Mouse (Mus musculus) lung, postnatal 0 days (tissue): Measurements from ENCODE around the gene Rab11fip4. TPM values are rescaled to one million over a fixed set of nuclear protein-coding genes. Genes with fewer than 3 reads are reported as not detected.

Source experiments
- ATAC-seq: fragments of 200-750 bp; cut with Nextera tagmentation; 2 replicates; pipeline ENCODE4 v1.8.0; 2017; ENCODE audit warnings: moderate library complexity
- DNase-seq: peaks from one replicate; pipeline ENCODE4 v3.0.0-alpha.2; 2016; ENCODE audit warnings: low spot score
- H3K27ac ChIP-seq: fragments of 300-500 bp; sonication (generic); 2 replicates; pipeline ENCODE4 v1.5.1; 2014; ENCODE audit warnings: antibody characterized with exemption, mild to moderate bottlenecking, low read length, mixed read lengths
- H3K27me3 ChIP-seq: fragments of 300-500 bp; sonication (generic); replicated peaks from 2 replicates; pipeline ENCODE4 v1.6.1; 2014; ENCODE audit warnings: low read length, mixed read lengths; ENCODE audit not compliant: insufficient read depth
- H3K36me3 ChIP-seq: fragments of 300-500 bp; sonication (generic); 2 replicates; pipeline ENCODE4 v1.6.1; 2014; ENCODE audit warnings: low read length, mixed read lengths; ENCODE audit not compliant: insufficient read depth
- H3K4me1 ChIP-seq: fragments of 300-500 bp; sonication (generic); 2 replicates; pipeline ENCODE4 v1.6.1; 2014; ENCODE audit warnings: antibody characterized with exemption, low read depth, low read length, mixed read lengths; ENCODE audit not compliant: insufficient read depth
- H3K4me2 ChIP-seq: fragments of 300-500 bp; sonication (generic); replicated peaks from 2 replicates; pipeline ENCODE4 v1.6.1; 2014; ENCODE audit warnings: low read depth, mild to moderate bottlenecking, low read length, moderate library complexity, mixed read lengths
- H3K4me3 ChIP-seq: fragments of 300-500 bp; sonication (generic); 2 replicates; pipeline ENCODE4 v1.5.1; 2014; ENCODE audit warnings: low read depth, low read length
- H3K9ac ChIP-seq: fragments of 300-500 bp; sonication (generic); replicated peaks from 2 replicates; pipeline ENCODE4 v1.6.1; 2014; ENCODE audit warnings: low read depth, mild to moderate bottlenecking
- H3K9me3 ChIP-seq: fragments of 300-500 bp; sonication (generic); 2 replicates; pipeline ENCODE4 v1.6.1; 2016; ENCODE audit warnings: low read length, mixed read lengths
- CTCF ChIP-seq: IDR thresholded peaks from 2 replicates; pipeline ENCODE4 v1.5.1; 2016; ENCODE audit warnings: antibody characterized with exemption, mild to moderate bottlenecking
- EP300 ChIP-seq: IDR thresholded peaks from 2 replicates; pipeline ENCODE4 v1.6.1; 2016; ENCODE audit warnings: antibody characterized with exemption, mild to moderate bottlenecking, control low read depth
- whole genome bisulfite sequencing: fragments of 180-500 bp; shearing (Covaris S2); extraction: QIAGEN DNeasy Blood & Tissue Kit; methylation state at CpG from one replicate; pipeline ENCODE4 v1.1.7; 2014; 5-methylcytosine and 5-hydroxymethylcytosine counted together
- polyA plus RNA-seq: library from polyadenylated mRNA; unstranded; fragments of >200 nt; fragmentation: Nextera tagmentation; extraction: Ambion mirVana; gene quantifications from 2 replicates; pipeline ENCODE4 v1.2.1, GENCODE M21; 2015

Rab11fip4 gene
- polyA plus RNA-seq, 1 experiment from 2014 or later: 0.74 TPM

DNA sequence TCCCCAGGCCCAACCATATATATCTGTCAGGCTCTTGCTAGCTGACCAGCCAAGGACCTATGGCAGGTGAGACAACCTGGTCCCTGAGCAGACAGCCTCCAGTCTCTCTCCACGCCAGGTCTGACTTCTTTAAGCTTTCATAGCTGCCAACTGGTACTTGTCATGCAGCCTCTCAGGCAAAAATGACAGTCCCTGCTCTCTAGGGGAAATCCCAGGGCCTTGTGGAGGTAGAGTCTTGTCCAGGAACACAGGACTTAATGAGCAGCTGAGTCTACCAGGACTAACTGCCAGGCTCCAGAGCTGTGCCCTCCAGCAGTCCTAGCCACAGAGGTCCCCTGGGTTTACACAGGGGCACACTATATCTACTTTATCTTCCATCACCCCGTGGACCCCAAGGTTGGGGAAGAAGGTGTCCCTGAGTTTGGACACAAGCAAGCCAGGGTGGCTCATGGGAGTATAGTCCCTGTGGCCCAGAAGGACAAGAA lies 85.5 kb downstream of the Rab11fip4 start:
- ATAC-seq (no peak), DNase-seq (no peak)
- Histone ChIP-seq H3K4me1 (peaks cover 3% of the 10 kb centered on the region; the same call in 1 of the 2 replicates), H3K27ac (no peak overlapping the region), H3K4me2 (no peak overlapping the region), H3K4me3 (no peak overlapping the region), H3K27me3 (no peaks in the 10 kb centered on the region), H3K36me3 (no peaks in the 10 kb centered on the region), H3K9me3 (no peaks in the 10 kb centered on the region), H3K9ac (no peak overlapping the region)
- 74% methylated on average over 2 of the region's 2 CpGs for WGBS
- TF ChIP-seq EP300 (no peak), CTCF (no peak)

DNA sequence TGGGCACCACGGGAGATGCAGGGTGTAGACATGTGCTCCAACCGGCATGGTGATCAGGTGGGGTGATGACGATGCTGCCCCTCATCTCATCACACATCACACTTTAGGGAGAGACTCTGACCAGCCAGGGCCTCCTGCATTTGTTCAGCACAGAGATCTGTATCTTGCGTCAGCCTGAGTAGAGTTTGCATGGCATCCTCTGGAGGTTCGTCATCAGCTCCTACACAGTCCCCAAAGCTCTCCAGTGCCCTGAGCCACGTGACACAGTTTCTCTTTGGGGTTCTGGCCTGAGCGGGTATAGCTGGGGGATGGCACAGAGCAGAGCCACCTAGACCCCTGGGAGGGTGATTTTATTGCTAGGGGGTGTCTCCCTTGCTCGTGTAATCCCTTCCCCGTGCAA lies 86.4 kb downstream of the Rab11fip4 start:
- Histone ChIP-seq H3K27me3 (no peaks in the 10 kb centered on the region), H3K4me2 (no peak overlapping the region), H3K4me1 (peaks cover 3% of the 10 kb centered on the region; the same call in 1 of the 2 replicates), H3K27ac (no peak overlapping the region), H3K4me3 (no peak overlapping the region), H3K36me3 (no peaks in the 10 kb centered on the region), H3K9me3 (no peaks in the 10 kb centered on the region), H3K9ac (no peak overlapping the region)
- TF ChIP-seq EP300: no peak
- no peak for TF ChIP-seq CTCF
- 82% methylated on average over 9 of the region's 9 CpGs for WGBS
- ATAC-seq: no peak
- DNase-seq: no peak

DNA sequence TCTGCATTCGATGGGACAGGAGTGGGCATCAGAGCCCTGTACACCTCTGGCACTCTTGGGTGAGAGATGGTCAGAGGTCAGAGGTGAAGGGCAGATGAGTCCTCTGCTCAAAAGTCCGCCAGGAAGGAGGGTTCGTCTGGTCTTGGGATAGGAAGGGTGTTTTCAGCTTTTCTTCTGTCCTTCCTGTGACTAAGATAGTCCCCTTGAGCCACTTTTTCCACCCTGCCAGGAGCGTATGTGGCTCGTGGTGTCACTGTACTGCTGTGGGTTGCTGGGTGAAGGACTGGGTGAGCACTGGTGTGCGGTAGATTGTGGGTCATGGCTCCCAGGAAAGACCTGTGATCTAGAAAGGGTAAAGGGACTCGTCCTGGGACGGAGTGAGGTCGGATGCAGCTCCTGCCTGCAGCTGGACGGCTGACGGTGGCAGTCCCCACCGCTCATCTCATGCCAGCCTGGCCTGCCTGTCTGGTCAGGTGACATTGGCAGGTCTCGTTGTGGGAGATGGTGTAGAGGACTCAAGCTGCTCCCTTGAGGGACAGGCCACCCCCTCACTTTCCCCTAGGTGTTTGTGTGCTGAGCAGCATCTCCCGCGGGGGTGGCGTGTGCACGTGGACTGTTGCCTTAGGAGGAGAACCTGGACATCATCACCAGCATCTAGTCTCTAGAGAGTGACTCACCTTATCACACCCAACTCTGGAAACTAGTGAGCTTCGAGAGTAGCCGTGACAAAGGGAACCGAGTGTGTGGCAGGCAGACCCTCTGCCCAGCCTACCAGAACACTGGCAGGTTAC lies 87.5 kb downstream of the Rab11fip4 start:
- ATAC-seq: no peak
- Histone ChIP-seq H3K4me1 (peaks cover 2% of the 10 kb centered on the region; the same call in 1 of the 2 replicates), H3K36me3 (no peaks in the 10 kb centered on the region), H3K9ac (no peak overlapping the region), H3K4me3 (no peak overlapping the region), H3K4me2 (no peak overlapping the region), H3K9me3 (no peaks in the 10 kb centered on the region), H3K27ac (no peak overlapping the region), H3K27me3 (no peaks in the 10 kb centered on the region)
- no peak for DNase-seq
- 83% methylated on average over 20 of the region's 20 CpGs for WGBS
- no peak for TF ChIP-seq EP300
- no peak for TF ChIP-seq CTCF

DNA sequence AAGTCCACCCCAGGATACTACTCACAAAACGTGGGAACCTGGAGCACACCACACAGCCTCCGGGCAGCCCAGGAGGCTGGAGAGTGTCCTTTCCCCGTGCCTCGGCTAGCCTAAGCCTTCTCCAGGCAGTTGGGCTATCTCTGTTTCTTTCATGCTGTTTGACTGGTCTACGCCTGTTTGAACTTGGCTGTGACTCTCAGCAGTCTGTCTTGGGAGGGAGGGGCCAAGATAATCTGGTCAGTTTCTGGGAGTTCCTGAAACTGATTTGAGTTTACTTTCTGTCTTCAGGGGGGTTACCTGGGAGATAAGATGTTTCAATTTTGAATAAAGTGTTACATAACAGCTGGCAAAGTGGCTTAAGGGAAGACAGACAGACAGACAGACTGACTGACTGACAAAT lies 88.9 kb downstream of the Rab11fip4 start:
- H3K4me1 ChIP-seq: no peaks in the 10 kb centered on the region
- TF ChIP-seq CTCF (no peak), EP300 (no peak)
- WGBS: 71% methylated on average over 5 of the region's 5 CpGs
- H3K27me3 ChIP-seq: no peaks in the 10 kb centered on the region
- H3K36me3 ChIP-seq: no peaks in the 10 kb centered on the region
- no peaks in the 10 kb centered on the region for H3K9me3 ChIP-seq
- H3K9ac ChIP-seq: no peak overlapping the region
- H3K4me2 ChIP-seq: no peak overlapping the region
- ATAC-seq (no peak), DNase-seq (no peak)
- no peak overlapping the region for H3K4me3 ChIP-seq
- no peak overlapping the region for H3K27ac ChIP-seq

DNA sequence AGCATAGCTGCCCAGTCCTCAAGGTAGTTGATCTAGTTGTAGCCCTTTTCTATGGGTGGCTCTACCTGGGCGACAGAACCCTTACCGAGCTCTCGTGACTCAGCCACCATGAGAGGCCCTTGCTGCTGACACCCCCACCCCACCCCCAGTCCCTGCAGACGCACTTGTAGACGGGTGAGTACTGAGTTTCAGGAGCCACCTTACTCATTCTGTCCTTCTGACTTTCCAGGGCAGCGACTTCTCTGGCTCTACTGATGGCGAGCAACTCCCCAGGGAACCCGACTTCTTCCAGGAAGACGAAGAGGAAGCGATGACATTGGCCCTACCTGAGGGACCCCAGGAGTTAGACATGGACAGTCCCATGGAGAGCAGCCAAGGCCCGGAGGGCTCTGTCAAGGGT lies 89.5 kb downstream of the Rab11fip4 start:
- ATAC-seq: no peak

DNA sequence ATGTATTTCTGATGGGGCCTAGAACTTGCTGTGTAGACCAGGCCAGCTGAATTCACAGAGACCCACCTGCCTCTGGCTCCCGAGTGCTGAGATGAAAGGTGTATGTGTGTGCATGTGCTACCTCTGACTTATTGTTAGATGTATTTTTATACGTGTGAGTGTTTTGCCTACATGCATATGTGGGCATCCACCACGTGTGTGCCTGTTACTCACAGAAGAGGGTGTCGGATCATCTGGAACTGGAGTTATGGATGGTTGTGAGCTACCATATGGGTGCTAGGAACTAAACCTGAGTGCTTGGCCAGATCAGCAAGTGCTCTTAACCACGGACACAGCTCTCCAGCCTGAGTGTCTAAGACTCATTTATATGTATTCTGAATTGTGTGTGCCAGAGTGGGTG lies 90.2 kb downstream of the Rab11fip4 start:
- Histone ChIP-seq H3K27me3 (no peaks in the 10 kb centered on the region), H3K9ac (no peak overlapping the region), H3K9me3 (no peaks in the 10 kb centered on the region), H3K36me3 (no peaks in the 10 kb centered on the region), H3K4me1 (no peaks in the 10 kb centered on the region), H3K27ac (no peak overlapping the region), H3K4me2 (no peak overlapping the region), H3K4me3 (no peak overlapping the region)
- DNase-seq (no peak), ATAC-seq (no peak)
- 78% methylated on average over 5 of the region's 5 CpGs for WGBS
- TF ChIP-seq CTCF (no peak), EP300 (no peak)

More for the DNA sequence above, 89.5 kb downstream of the Rab11fip4 start:
- H3K4me1 ChIP-seq: no peaks in the 10 kb centered on the region
- TF ChIP-seq CTCF: no peak
- TF ChIP-seq EP300: no peak
- H3K4me3 ChIP-seq: no peak overlapping the region
- no peak for DNase-seq
- H3K9me3 ChIP-seq: no peaks in the 10 kb centered on the region
- H3K27ac ChIP-seq: no peak overlapping the region
- H3K36me3 ChIP-seq: no peaks in the 10 kb centered on the region
- H3K4me2 ChIP-seq: no peak overlapping the region
- no peak overlapping the region for H3K9ac ChIP-seq
- H3K27me3 ChIP-seq: no peaks in the 10 kb centered on the region
- 84% methylated on average over 11 of the region's 11 CpGs for WGBS
